Mouse (Mus musculus) adrenal gland, adult 8-10 months (tissue): ENCODE measurements around the gene Mettl7a1. TPM values are rescaled to one million over a fixed set of nuclear protein-coding genes. Genes with fewer than 3 reads are reported as not detected.
"Not testable (repeated sequence)": the region's sequence is repeated elsewhere in the genome, so short reads cannot be mapped to it uniquely, and the experiment has no call there.

ENCODE experiments used
- DNase-seq: peaks from one replicate; pipeline ENCODE4 v3.0.0; 2022
- total RNA-seq, 4 experiments: library from RNA; stranded (reverse); gene quantifications; 2 replicates each; pipeline ENCODE4 v1.2.4; 2022

Mettl7a1 gene
- total RNA-seq, 4 experiments from 2014 or later, result 80.4 to 134 (median 120) TPM

- DNase-seq, result no peak
Observed at GRCm38 (mm10) chr15:100301556-100301955, 2.4 kb upstream of the Mettl7a1 start.

- no peak for DNase-seq
Observed at GRCm38 (mm10) chr15:100303428-100304018, 417 bp upstream of the Mettl7a1 start.

- DNase-seq, result no peak
Observed at GRCm38 (mm10) chr15:100306201-100306600, 2.3 kb downstream of the Mettl7a1 start.

- not testable (repeated sequence) for DNase-seq
Observed at GRCm38 (mm10) chr15:100307438-100308096, 3.6 kb downstream of the Mettl7a1 start.

- no peak for DNase-seq
Observed at GRCm38 (mm10) chr15:100312346-100312745, 8.4 kb downstream of the Mettl7a1 start.

GRCm38 (mm10) chr15:100314448-100315145, 10.7 kb downstream of the Mettl7a1 start:
- DNase-seq, result no peak

- not testable (repeated sequence) for DNase-seq
Observed at GRCm38 (mm10) chr15:100318014-100318671, 14.2 kb downstream of the Mettl7a1 start.

GRCm38 (mm10) chr15:100319884-100320283, 15.9 kb downstream of the Mettl7a1 start:
- no peak for DNase-seq

GRCm38 (mm10) chr15:100320295-100320905, 16.5 kb downstream of the Mettl7a1 start:
- DNase-seq, result no peak

GRCm38 (mm10) chr15:100321134-100321533, 17.2 kb downstream of the Mettl7a1 start:
- no peak for DNase-seq

GRCm38 (mm10) chr15:100324021-100324591, 20.2 kb downstream of the Mettl7a1 start:
- no peak for DNase-seq

- no peak for DNase-seq
Observed at GRCm38 (mm10) chr15:100325235-100325634, 21.3 kb downstream of the Mettl7a1 start.

GRCm38 (mm10) chr15:100328089-100328488, 24.1 kb downstream of the Mettl7a1 start:
- DNase-seq, result not testable (repeated sequence)

GRCm38 (mm10) chr15:100329336-100329735, 25.4 kb downstream of the Mettl7a1 start:
- not testable (repeated sequence) for DNase-seq

- no peak for DNase-seq
Observed at GRCm38 (mm10) chr15:100330739-100331138, 26.8 kb downstream of the Mettl7a1 start.

- DNase-seq, result not testable (repeated sequence)
Observed at GRCm38 (mm10) chr15:100332077-100332961, 28.4 kb downstream of the Mettl7a1 start.

GRCm38 (mm10) chr15:100334629-100335028, 30.7 kb downstream of the Mettl7a1 start, which contains the start of gene Mettl7a3:
Mettl7a3 (plus strand) TSS chr15:100334929.
- no peak for DNase-seq

- not testable (repeated sequence) for DNase-seq
Observed at GRCm38 (mm10) chr15:100337328-100337727, 33.4 kb downstream of the Mettl7a1 start.

GRCm38 (mm10) chr15:100337847-100338246, 33.9 kb downstream of the Mettl7a1 start:
- DNase-seq, result not testable (repeated sequence)

GRCm38 (mm10) chr15:100341314-100341980, 37.5 kb downstream of the Mettl7a1 start:
- not testable (repeated sequence) for DNase-seq
